Mouse (Mus musculus) kidney, adult 2 months (tissue): ENCODE results near the gene Relb.

Experiments
- CTCF ChIP-seq: fragments of 200-500 bp; conservative IDR thresholded peaks from 2 replicates; pipeline ENCODE4 v1.5.1; 2011; ENCODE audit warnings: low read depth, mild to moderate bottlenecking, control low read depth, low read length, moderate library complexity, mixed read lengths; ENCODE audit not compliant: insufficient read depth, insufficient read length
- POLR2A ChIP-seq: fragments of 200-500 bp; IDR thresholded peaks from one replicate; pipeline ENCODE4 v1.6.1; 2011; ENCODE audit warnings: low read depth, low read length, control low read depth

GRCm38 (mm10) chr7:19561765-19562642, 67.2 kb downstream of the Relb start:
- no peak for TF ChIP-seq CTCF
- TF ChIP-seq POLR2A = no peak
